Mouse (Mus musculus) T-helper 17 cell (primary cell): ENCODE results near the gene Gm10638.

ENCODE experiments used
- in situ Hi-C, 2 experiments: fragments of 300-600 bp; cut with MboI, MseI; formaldehyde crosslinking; loops; 1 replicate in 1 of 2; 2 replicates in 1 of 2; pipeline ENCODE4 v1.15.1; 2025; ENCODE audit warnings: high pct_unique_total_duplicates in 2 of 2

Gm10638 gene

GRCm38 (mm10) chr8:86779207-86779606, 33.7 kb downstream of the Gm10638 start:
- in situ Hi-C loops, result no loop called here

GRCm38 (mm10) chr8:86781094-86781493, 35.6 kb downstream of the Gm10638 start:
- in situ Hi-C loops, result no loop called here

DNA sequence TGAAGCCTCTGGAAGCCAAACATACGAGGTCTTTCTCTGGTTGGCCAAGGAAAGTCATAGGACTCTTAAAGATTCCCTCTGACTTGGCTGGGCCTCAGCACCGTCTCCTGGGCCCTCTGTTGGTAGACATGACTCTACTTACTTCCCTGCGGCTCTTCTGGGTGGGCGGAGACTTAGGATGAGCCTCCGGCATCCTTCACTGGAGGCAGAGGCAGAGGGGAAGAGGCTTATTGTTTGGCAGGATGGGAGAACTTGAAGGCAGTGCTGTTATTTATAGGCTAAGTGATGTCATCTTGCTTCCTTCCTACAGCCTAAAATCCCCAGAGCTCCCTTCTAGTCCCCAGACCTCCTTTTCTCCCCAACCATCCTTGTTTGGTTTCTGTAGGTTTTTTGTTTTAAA, 41.0 kb downstream of the Gm10638 start:
- in situ Hi-C loops, result no loop called here

DNA sequence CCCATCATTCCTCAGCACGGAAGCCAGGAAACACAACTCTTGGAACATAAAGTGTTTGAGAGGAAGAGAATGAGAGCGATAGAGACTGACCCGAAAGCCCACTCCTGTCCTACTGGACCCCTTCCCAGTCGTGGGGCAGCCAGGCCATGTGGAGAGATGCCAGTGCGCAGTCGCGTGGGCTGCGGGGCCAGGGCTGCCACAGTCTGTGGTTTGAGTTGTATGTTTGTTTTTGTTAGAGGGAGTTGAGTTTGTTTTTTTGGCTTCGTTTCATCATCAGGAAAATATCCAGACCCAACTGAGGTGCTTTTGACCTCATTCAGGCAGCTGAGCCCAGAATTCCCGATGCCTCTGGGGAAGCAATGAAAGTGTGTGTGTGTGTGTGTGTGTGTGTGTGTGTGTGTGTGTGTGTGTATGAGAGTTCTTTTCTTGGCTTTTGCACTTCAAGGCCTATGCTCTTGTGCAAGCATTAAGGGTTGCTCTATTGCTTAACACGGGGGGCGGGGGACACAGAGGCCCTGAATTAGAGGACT, 42.5 kb downstream of the Gm10638 start:
- in situ Hi-C loops, result no loop called here

- in situ Hi-C loops, result no loop called here
These were observed 44.1 kb downstream of the Gm10638 start for GRCm38 (mm10) chr8:86789576-86789975.

- in situ Hi-C loops, result no loop called here
These were observed 46.0 kb downstream of the Gm10638 start for GRCm38 (mm10) chr8:86791542-86791941.

GRCm38 (mm10) chr8:86794716-86795115, 49.2 kb downstream of the Gm10638 start:
- in situ Hi-C loops, result no loop called here
